Mouse (Mus musculus) mammary gland, adult 2 months (tissue): ENCODE data around the gene Dpf3. TPM values are rescaled to one million over a fixed set of nuclear protein-coding genes. Genes with fewer than 3 reads are reported as not detected.

ENCODE experiments used
- polyA plus RNA-seq: library from polyadenylated mRNA; depleted of rRNA; stranded (reverse); fragments of >200 nt; gene quantifications from 2 replicates; pipeline ENCODE4 v1.2.3, GENCODE M21; 2012; ENCODE audit warnings: low replicate concordance; rRNA removed

Dpf3 gene
- polyA plus RNA-seq, result 1.8 and 4.0 TPM in 2 replicates

GRCm38 (mm10) chr12:83487476-83487991 lies at the start of gene Dpf3:
Dpf3 (minus strand) TSS chr12:83487716.

GRCm38 (mm10) chr12:83520311-83520890 lies 32.9 kb upstream of the Dpf3 start, which contains the start of gene Dcaf4:
Dcaf4 (plus strand) TSS chr12:83520466.

Other genes with a start within 250 kb of the Dpf3 start
- gene Dcaf4, start 32.8 kb upstream of the Dpf3 start, polyA plus RNA-seq, result 27.4 and 39.4 TPM in 2 replicates
- gene Zfyve1, start 109.5 kb upstream of the Dpf3 start, polyA plus RNA-seq, result 25.4 and 33.6 TPM in 2 replicates
- gene Rbm25, start 143.5 kb upstream of the Dpf3 start, polyA plus RNA-seq, result 22.9 and 32.0 TPM in 2 replicates
- 15.6 and 26.4 TPM in 2 replicates for gene Psen1, start 200.4 kb upstream of the Dpf3 start, polyA plus RNA-seq